Mouse (Mus musculus): ENCODE measurements around the gene Npvf. TPM values are rescaled to one million over a fixed set of nuclear protein-coding genes. Genes with fewer than 3 reads are reported as not detected.

Npvf gene
- total and polyA plus RNA-seq, 3 experiments, result not detected

GRCm38 (mm10) chr6:50678826-50679485 is 24.7 kb upstream of the Npvf start:
- dilution Hi-C loops (cut with MboI; ENCODE audit: extremely low pct_ligation_motif_present, extremely low pct_unique_long_range_greater_than_20kb, low sequenced_read_pairs), result no loop called here
- no peaks in the 10 kb centered on the region for H3K36me3 ChIP-seq (replicated peaks in 1 of 2; ENCODE audit: control insufficient read depth in 1 of 2, insufficient read depth in 1 of 2, low read length in 1 of 2)
- H3K27me3 ChIP-seq (replicated peaks), result peaks cover 1% of the 10 kb centered on the region
- no peaks in the 10 kb centered on the region for H3K79me2 ChIP-seq (replicated peaks; ENCODE audit: control insufficient read depth, extremely low read depth, insufficient read depth, poor library complexity, severe bottlenecking)
- no peak overlapping the region for H3K9ac ChIP-seq (ENCODE audit: insufficient read depth, low read depth)
- H3K4me3 ChIP-seq (replicated peaks in 1 of 3; ENCODE audit: low read depth in 2 of 3, low read length in 2 of 3, poor library complexity in 1 of 3), result no peak overlapping the region
- no peak overlapping the region for H3K27ac ChIP-seq (ENCODE audit: insufficient read depth, low read depth)
- no peak overlapping the region for H3K4me2 ChIP-seq (ENCODE audit: insufficient read depth, low read depth, poor library complexity, severe bottlenecking)
- TF ChIP-seq ZKSCAN1 (IDR thresholded peaks at IDR 0.05; ENCODE audit: borderline replicate concordance, low read depth, low read length) (no peak), NELFE (IDR thresholded peaks at IDR 0.05; ENCODE audit: low read depth, low read length) (no peak; the same call in 1 of the 2 replicates), CHD2 (IDR thresholded peaks at IDR 0.05; ENCODE audit: low read length) (no peak), USF1 (IDR thresholded peaks at IDR 0.05; ENCODE audit: low read depth, low read length) (no peak), TCF12 (IDR thresholded peaks at IDR 0.05; ENCODE audit: low read depth, low read length) (no peak), MXI1 (IDR thresholded peaks at IDR 0.05; ENCODE audit: low read depth, low read length) (no peak), ETS1 (conservative IDR thresholded peaks at IDR 0.05; ENCODE audit: low read depth, low read length) (no peak), SMC3 (IDR thresholded peaks at IDR 0.05; ENCODE audit: low read depth, low read length) (peak; percentile 81), RCOR1 (conservative IDR thresholded peaks at IDR 0.05; ENCODE audit: low read depth, low read length) (no peak), RAD21 (IDR thresholded peaks at IDR 0.05; ENCODE audit: low read depth, low read length) (peak; percentile 93), UBTF (IDR thresholded peaks at IDR 0.05; ENCODE audit: low read depth, low read length) (no peak), JUND (conservative IDR thresholded peaks at IDR 0.05; ENCODE audit: low read depth, low read length) (no peak), E2F4 (IDR thresholded peaks at IDR 0.05; ENCODE audit: insufficient replicate concordance, low read depth, low read length) (no peak), HCFC1 (IDR thresholded peaks at IDR 0.05; ENCODE audit: low read depth, low read length) (no peak), PAX5 (IDR thresholded peaks at IDR 0.05; ENCODE audit: low read length) (no peak), ZC3H11A (IDR thresholded peaks at IDR 0.05; ENCODE audit: low read depth, low read length) (peak; percentile 27), CTCF (conservative IDR thresholded peaks at IDR 0.05 in 1 of 2, IDR thresholded peaks at IDR 0.05 in 1 of 2; ENCODE audit: low read depth in 2 of 2, low read length in 2 of 2) (peak; percentile 69 to 95)
- DNase-seq (ENCODE audit: extremely low read depth), result peak; percentile 64
- no peaks in the 10 kb centered on the region for H3K9me3 ChIP-seq (replicated peaks; ENCODE audit: low read length)
- in situ Hi-C loops (cut with MboI; ENCODE audit: low pct_ligation_motif_present, low pct_unique_long_range_greater_than_20kb, low sequenced_read_pairs), result loop anchor here (10.0 kb wide), 1 partner anchor 256 kb away; no protein-coding TSS in a partner anchor
- H3K4me1 ChIP-seq (ENCODE audit: control insufficient read depth in 1 of 2, insufficient read depth in 2 of 2), result no peaks in the 10 kb centered on the region

GRCm38 (mm10) chr6:50671191-50671590 is 17.0 kb upstream of the Npvf start:
- Histone ChIP-seq H3K9me3 (replicated peaks; ENCODE audit: low read length) (no peaks in the 10 kb centered on the region), H3K4me2 (ENCODE audit: insufficient read depth, low read depth, poor library complexity, severe bottlenecking) (no peak overlapping the region), H3K4me3 (replicated peaks in 1 of 3; ENCODE audit: low read depth in 2 of 3, low read length in 2 of 3, poor library complexity in 1 of 3) (no peak overlapping the region), H3K4me1 (ENCODE audit: control insufficient read depth in 1 of 2, insufficient read depth in 2 of 2) (peaks cover 0 to 3% of the 10 kb centered on the region in 2 experiments; a peak in 1 of 4 replicates), H3K27me3 (replicated peaks) (peaks cover 1% of the 10 kb centered on the region), H3K27ac (ENCODE audit: insufficient read depth, low read depth) (no peak overlapping the region), H3K79me2 (replicated peaks; ENCODE audit: control insufficient read depth, extremely low read depth, insufficient read depth, poor library complexity, severe bottlenecking) (no peaks in the 10 kb centered on the region), H3K9ac (ENCODE audit: insufficient read depth, low read depth) (no peak overlapping the region), H3K36me3 (replicated peaks in 1 of 2; ENCODE audit: control insufficient read depth in 1 of 2, insufficient read depth in 1 of 2, low read length in 1 of 2) (no peaks in the 10 kb centered on the region)
- DNase-seq (ENCODE audit: extremely low read depth), result no peak
- dilution Hi-C loops (cut with MboI; ENCODE audit: extremely low pct_ligation_motif_present, extremely low pct_unique_long_range_greater_than_20kb, low sequenced_read_pairs) (no loop called here), in situ Hi-C loops (cut with MboI; ENCODE audit: low pct_ligation_motif_present, low pct_unique_long_range_greater_than_20kb, low sequenced_read_pairs) (loop anchor here (10.0 kb wide), 1 partner anchor 264 kb away; no protein-coding TSS in a partner anchor)
- TF ChIP-seq PAX5 (IDR thresholded peaks at IDR 0.05; ENCODE audit: low read length) (no peak), SIN3A (IDR thresholded peaks at IDR 0.05; ENCODE audit: low read length) (no peak), ZNF384 (IDR thresholded peaks at IDR 0.05; ENCODE audit: low read depth, low read length) (no peak), USF2 (conservative IDR thresholded peaks at IDR 0.05; ENCODE audit: low read depth, low read length) (no peak), ZKSCAN1 (IDR thresholded peaks at IDR 0.05; ENCODE audit: borderline replicate concordance, low read depth, low read length) (no peak), POLR2AphosphoS2 (IDR thresholded peaks at IDR 0.05; ENCODE audit: low read depth, low read length) (no peak)

All from CH12.LX (cell line).